Mouse (Mus musculus) heart, embryonic 12.5 days (tissue): Measurements from ENCODE around the gene Notch2. TPM values are rescaled to one million over a fixed set of nuclear protein-coding genes. Genes with fewer than 3 reads are reported as not detected.
A peak's percentile ranks its signal among the peaks of the same experiment; 100 is the strongest.

ENCODE experiments used
- ATAC-seq: fragments of 200-750 bp; cut with Nextera tagmentation; 2 replicates; pipeline ENCODE4 v1.8.0; 2017; ENCODE audit warnings: moderate TSS enrichment, moderate library complexity; ENCODE audit not compliant: insufficient number of reproducible peaks, low FRiP score
- H3K27ac ChIP-seq: fragments of 300-500 bp; sonication (generic); 2 replicates; pipeline ENCODE4 v1.5.1; 2016; ENCODE audit warnings: mild to moderate bottlenecking, moderate library complexity; ENCODE audit not compliant: poor library complexity, severe bottlenecking
- H3K27me3 ChIP-seq: fragments of 300-500 bp; sonication (generic); replicated peaks from 2 replicates; pipeline ENCODE4 v1.6.1; 2016; ENCODE audit warnings: mild to moderate bottlenecking, moderate library complexity
- H3K36me3 ChIP-seq: fragments of 300-500 bp; sonication (generic); 2 replicates; pipeline ENCODE4 v1.6.1; 2016; ENCODE audit warnings: mild to moderate bottlenecking, moderate library complexity
- H3K4me1 ChIP-seq: fragments of 300-500 bp; sonication (generic); replicated peaks from 2 replicates; pipeline ENCODE4 v1.6.1; 2016; ENCODE audit warnings: mild to moderate bottlenecking
- H3K4me2 ChIP-seq: fragments of 300-500 bp; sonication (generic); 2 replicates; pipeline ENCODE4 v1.6.1; 2016; ENCODE audit warnings: mild to moderate bottlenecking, moderate library complexity
- H3K4me3 ChIP-seq: fragments of 300-500 bp; sonication (generic); 2 replicates; pipeline ENCODE4 v1.5.1; 2016; ENCODE audit warnings: mild to moderate bottlenecking
- H3K9ac ChIP-seq: fragments of 300-500 bp; sonication (generic); 2 replicates; pipeline ENCODE4 v1.6.1; 2016; ENCODE audit warnings: mild to moderate bottlenecking, moderate library complexity
- H3K9me3 ChIP-seq: fragments of 300-500 bp; sonication (generic); replicated peaks from 2 replicates; pipeline ENCODE4 v1.6.1; 2016; ENCODE audit warnings: mild to moderate bottlenecking, moderate library complexity
- WGBS: fragments of 180-500 bp; shearing (Covaris S2); methylation state at CpG from one replicate; pipeline ENCODE4 v1.1.7; 2016; 5-methylcytosine and 5-hydroxymethylcytosine counted together
- polyA plus RNA-seq: library from polyadenylated mRNA; unstranded; fragments of >200 nt; fragmentation: Nextera tagmentation; extraction: Ambion mirVana; gene quantifications from 2 replicates; pipeline ENCODE4 v1.2.1, GENCODE M21; 2016

Gene Notch2
- polyA plus RNA-seq, 1 experiment from 2014 or later, result 16.7 TPM

- no peaks in the 10 kb centered on the region for H3K27me3 ChIP-seq
- no peak overlapping the region for H3K4me3 ChIP-seq
- no peaks in the 10 kb centered on the region for H3K9me3 ChIP-seq
- WGBS, result 56% methylated on average over 6 of the region's 6 CpGs
- H3K4me2 ChIP-seq, result no peak overlapping the region
- H3K27ac ChIP-seq, result no peak overlapping the region
- ATAC-seq, result peak; percentile 42; the same call in 1 of the 2 replicates
- H3K9ac ChIP-seq, result no peak overlapping the region
- H3K4me1 ChIP-seq, result peaks cover 25% of the 10 kb centered on the region
- H3K36me3 ChIP-seq, result peaks cover 55% of the 10 kb centered on the region
Observed at GRCm38 (mm10) chr3:98074622-98075231, 61.4 kb downstream of the Notch2 start.

GRCm38 (mm10) chr3:98077866-98078265 is 64.5 kb downstream of the Notch2 start:
- H3K4me2 ChIP-seq, result no peak overlapping the region
- WGBS, result 89% methylated on average over 5 of the region's 5 CpGs
- H3K4me1 ChIP-seq, result 0 out of 2 replicates have a peak, but pooled peaks cover 7% of the 10 kb centered on the region
- no peak overlapping the region for H3K4me3 ChIP-seq
- no peak overlapping the region for H3K9ac ChIP-seq
- no peak overlapping the region for H3K27ac ChIP-seq
- H3K36me3 ChIP-seq, result peaks cover 46% of the 10 kb centered on the region
- ATAC-seq, result no peak
- no peaks in the 10 kb centered on the region for H3K27me3 ChIP-seq
- no peaks in the 10 kb centered on the region for H3K9me3 ChIP-seq

- WGBS, result 50% methylated on average over 1 of the region's 1 CpGs
- no peak overlapping the region for H3K9ac ChIP-seq
- H3K27me3 ChIP-seq, result no peaks in the 10 kb centered on the region
- no peak overlapping the region for H3K4me2 ChIP-seq
- 0 out of 2 replicates have a peak, but pooled peaks cover 11% of the 10 kb centered on the region for H3K4me1 ChIP-seq
- H3K4me3 ChIP-seq, result no peak overlapping the region
- no peak for ATAC-seq
- no peaks in the 10 kb centered on the region for H3K9me3 ChIP-seq
- H3K36me3 ChIP-seq, result peaks cover 41% of the 10 kb centered on the region
- H3K27ac ChIP-seq, result no peak overlapping the region
Observed at GRCm38 (mm10) chr3:98078816-98079215, 65.5 kb downstream of the Notch2 start.

- H3K27me3 ChIP-seq, result no peaks in the 10 kb centered on the region
- H3K4me3 ChIP-seq, result no peak overlapping the region
- H3K36me3 ChIP-seq, result peaks cover 36% of the 10 kb centered on the region
- H3K9me3 ChIP-seq, result no peaks in the 10 kb centered on the region
- no peak for ATAC-seq
- no peak overlapping the region for H3K4me2 ChIP-seq
- no peak overlapping the region for H3K27ac ChIP-seq
- peaks cover 15% of the 10 kb centered on the region; the same call in 1 of the 2 replicates for H3K4me1 ChIP-seq
- no peak overlapping the region for H3K9ac ChIP-seq
- WGBS, result 73% methylated on average over 2 of the region's 2 CpGs
Observed at GRCm38 (mm10) chr3:98079601-98080215, 66.4 kb downstream of the Notch2 start.

GRCm38 (mm10) chr3:98080630-98081029 is 67.3 kb downstream of the Notch2 start:
- WGBS, result 90% methylated on average over 4 of the region's 4 CpGs
- no peak overlapping the region for H3K4me2 ChIP-seq
- H3K9me3 ChIP-seq, result no peaks in the 10 kb centered on the region
- peaks cover 33% of the 10 kb centered on the region for H3K36me3 ChIP-seq
- H3K4me3 ChIP-seq, result no peak overlapping the region
- H3K4me1 ChIP-seq, result peaks cover 21% of the 10 kb centered on the region
- H3K9ac ChIP-seq, result no peak overlapping the region
- H3K27me3 ChIP-seq, result no peaks in the 10 kb centered on the region
- no peak for ATAC-seq
- no peak overlapping the region for H3K27ac ChIP-seq

GRCm38 (mm10) chr3:98082188-98082587 is 68.9 kb downstream of the Notch2 start:
- Histone ChIP-seq H3K27ac (no peak overlapping the region), H3K36me3 (peaks cover 34% of the 10 kb centered on the region), H3K4me1 (peaks cover 35% of the 10 kb centered on the region), H3K4me2 (no peak overlapping the region), H3K9ac (no peak overlapping the region), H3K9me3 (no peaks in the 10 kb centered on the region), H3K4me3 (no peak overlapping the region), H3K27me3 (no peaks in the 10 kb centered on the region)
- ATAC-seq, result no peak
- WGBS, result 75% methylated on average over 3 of the region's 3 CpGs

GRCm38 (mm10) chr3:98082972-98083371 is 69.6 kb downstream of the Notch2 start:
- WGBS, result 75% methylated on average over 3 of the region's 3 CpGs
- H3K4me2 ChIP-seq, result no peak overlapping the region
- peaks cover 30% of the 10 kb centered on the region for H3K36me3 ChIP-seq
- no peaks in the 10 kb centered on the region for H3K27me3 ChIP-seq
- ATAC-seq, result no peak
- no peak overlapping the region for H3K9ac ChIP-seq
- H3K4me3 ChIP-seq, result no peak overlapping the region
- H3K4me1 ChIP-seq, result peaks cover 36% of the 10 kb centered on the region
- no peaks in the 10 kb centered on the region for H3K9me3 ChIP-seq
- no peak overlapping the region for H3K27ac ChIP-seq

- Histone ChIP-seq H3K27ac (no peak overlapping the region), H3K4me1 (peaks cover 39% of the 10 kb centered on the region)
Observed at GRCm38 (mm10) chr3:98084061-98084655, 70.8 kb downstream of the Notch2 start.

GRCm38 (mm10) chr3:98084870-98085269 is 71.5 kb downstream of the Notch2 start:
- no peak for ATAC-seq
- WGBS, result 80% methylated on average over 13 of the region's 13 CpGs
- no peak overlapping the region for H3K4me2 ChIP-seq
- no peak overlapping the region for H3K4me3 ChIP-seq
- peaks cover 44% of the 10 kb centered on the region for H3K4me1 ChIP-seq
- no peaks in the 10 kb centered on the region for H3K27me3 ChIP-seq
- H3K9me3 ChIP-seq, result no peaks in the 10 kb centered on the region
- H3K27ac ChIP-seq, result no peak overlapping the region
- no peak overlapping the region for H3K9ac ChIP-seq
- H3K36me3 ChIP-seq, result peaks cover 23% of the 10 kb centered on the region

More at GRCm38 (mm10) chr3:98084061-98084655, 70.8 kb downstream of the Notch2 start:
- Histone ChIP-seq H3K4me2 (no peak overlapping the region), H3K27me3 (no peaks in the 10 kb centered on the region), H3K9ac (no peak overlapping the region), H3K36me3 (peaks cover 23% of the 10 kb centered on the region), H3K4me3 (no peak overlapping the region), H3K9me3 (no peaks in the 10 kb centered on the region)
- 75% methylated on average over 8 of the region's 8 CpGs for WGBS
- ATAC-seq, result no peak

- Histone ChIP-seq H3K4me1 (peaks cover 48% of the 10 kb centered on the region), H3K4me2 (no peak overlapping the region)
- 17% methylated on average over 5 of the region's 5 CpGs for WGBS
Observed at GRCm38 (mm10) chr3:98085812-98086268, 72.5 kb downstream of the Notch2 start.

GRCm38 (mm10) chr3:98086441-98086840 is 73.1 kb downstream of the Notch2 start:
- Histone ChIP-seq H3K27me3 (no peaks in the 10 kb centered on the region), H3K4me1 (peaks cover 48% of the 10 kb centered on the region), H3K27ac (no peak overlapping the region), H3K4me3 (no peak overlapping the region), H3K36me3 (peaks cover 23% of the 10 kb centered on the region), H3K9ac (no peak overlapping the region), H3K9me3 (no peaks in the 10 kb centered on the region), H3K4me2 (no peak overlapping the region)
- ATAC-seq, result no peak
- 80% methylated on average over 4 of the region's 4 CpGs for WGBS

More at GRCm38 (mm10) chr3:98085812-98086268, 72.5 kb downstream of the Notch2 start:
- peak overlapping the region; percentile 48; the same call in 1 of the 2 replicates for H3K27ac ChIP-seq
- no peak overlapping the region for H3K4me3 ChIP-seq
- H3K36me3 ChIP-seq, result peaks cover 23% of the 10 kb centered on the region
- no peaks in the 10 kb centered on the region for H3K27me3 ChIP-seq
- no peak overlapping the region for H3K9ac ChIP-seq
- no peaks in the 10 kb centered on the region for H3K9me3 ChIP-seq
- peak; percentile 56; the same call in 1 of the 2 replicates for ATAC-seq
